Mouse (Mus musculus): Measurements from ENCODE around the gene Ankar. TPM values are rescaled to one million over a fixed set of nuclear protein-coding genes. Genes with fewer than 3 reads are reported as not detected.

Gene Ankar
- total RNA-seq (2021): not detected
- long read RNA-seq, experiment 1: 0 reads
- long read RNA-seq, experiment 2: 0 reads

DNA sequence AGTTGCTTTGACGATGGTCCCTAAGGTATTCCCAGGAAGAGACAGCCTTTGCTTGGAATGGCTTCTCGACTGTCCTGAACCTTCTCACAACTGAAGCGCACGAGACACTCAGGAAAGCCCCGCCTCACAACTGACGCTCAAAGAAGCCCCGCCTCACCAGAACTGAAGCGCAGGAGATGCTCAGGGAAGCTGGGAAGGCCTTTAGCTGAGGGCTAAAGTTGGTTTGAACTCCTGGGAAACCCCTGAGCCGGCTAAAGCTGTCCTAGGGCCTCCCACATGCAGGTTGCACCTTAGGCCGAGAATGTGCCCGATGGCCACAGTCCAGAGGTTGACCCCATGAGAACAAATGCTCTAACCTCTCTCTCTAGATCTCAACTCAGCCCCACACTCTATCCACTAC lies at the start of gene Ankar:
Gene Ankar (minus strand): TSS at position 101 of the 400 bp plus-strand sequence.
- intact Hi-C loops (cut with DNase I): no loop called here
- no peak within 1 kb of the TSS for H3K27ac ChIP-seq
- no peak for DNase-seq
- TF ChIP-seq CTCF (IDR thresholded peaks at IDR 0.05): no peak
- no peak within 1 kb of the TSS for H3K4me3 ChIP-seq

DNA sequence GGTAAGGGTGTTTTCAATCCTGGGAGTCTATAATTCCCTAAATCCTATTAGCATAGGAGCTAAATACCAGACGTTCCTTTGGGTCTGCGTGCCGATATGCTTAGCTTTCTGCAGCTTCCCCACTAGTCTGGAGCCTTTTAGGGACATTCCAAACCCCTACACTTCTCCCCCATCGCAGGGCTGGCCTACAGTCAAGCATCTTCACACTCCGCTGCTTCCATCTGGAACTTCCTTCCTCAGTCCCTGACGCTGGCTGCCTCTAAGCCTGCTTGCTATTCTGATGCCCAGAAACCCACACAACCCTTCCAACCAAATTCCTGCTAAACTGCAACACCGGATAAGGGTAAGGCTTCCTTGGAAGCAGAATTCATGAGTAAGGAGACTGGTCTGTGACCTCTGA lies 46.0 kb upstream of the Ankar start:
- DNase-seq: no peak
- TF ChIP-seq CTCF (IDR thresholded peaks at IDR 0.05): no peak
- no peak overlapping the region for H3K27ac ChIP-seq
- intact Hi-C loops (cut with DNase I): no loop called here
- no peak overlapping the region for H3K4me3 ChIP-seq

DNA sequence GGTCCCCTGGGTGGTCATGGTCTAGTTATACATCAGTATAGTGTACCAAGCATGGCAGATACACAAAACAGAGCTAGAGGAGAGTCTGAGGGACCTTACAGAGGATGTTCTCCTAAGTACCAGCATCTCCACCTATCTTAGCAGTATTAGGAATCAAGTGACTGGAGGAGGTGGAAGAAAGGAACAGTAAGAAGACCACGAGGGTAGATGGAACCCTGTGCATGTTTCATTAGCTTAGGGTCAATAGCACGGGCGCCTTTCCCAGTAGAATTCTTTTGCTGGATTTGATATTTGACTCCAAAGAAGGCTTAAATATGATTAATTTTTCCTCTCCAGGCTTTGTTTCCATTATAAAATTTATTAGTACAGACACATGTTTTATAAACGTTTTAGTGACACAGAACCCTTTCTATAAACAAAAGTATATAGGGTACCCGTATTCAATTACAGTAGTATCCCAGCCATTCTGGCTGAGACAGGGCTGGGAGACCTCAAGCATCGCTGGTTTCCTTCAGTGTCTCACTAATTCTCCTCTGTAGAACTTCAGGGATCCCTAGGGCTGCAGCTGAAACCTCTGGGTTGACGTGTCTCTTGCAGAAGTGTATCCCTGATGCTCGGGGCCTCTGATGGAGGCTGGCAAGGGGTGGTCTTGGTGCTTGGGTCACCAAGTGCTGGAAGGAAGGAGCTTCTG lies 44.6 kb upstream of the Ankar start:
- intact Hi-C loops (cut with DNase I): no loop called here
- Histone ChIP-seq H3K4me3 (no peak overlapping the region), H3K27ac (no peak overlapping the region)
- no peak for TF ChIP-seq CTCF (IDR thresholded peaks at IDR 0.05)
- DNase-seq: no peak

DNA sequence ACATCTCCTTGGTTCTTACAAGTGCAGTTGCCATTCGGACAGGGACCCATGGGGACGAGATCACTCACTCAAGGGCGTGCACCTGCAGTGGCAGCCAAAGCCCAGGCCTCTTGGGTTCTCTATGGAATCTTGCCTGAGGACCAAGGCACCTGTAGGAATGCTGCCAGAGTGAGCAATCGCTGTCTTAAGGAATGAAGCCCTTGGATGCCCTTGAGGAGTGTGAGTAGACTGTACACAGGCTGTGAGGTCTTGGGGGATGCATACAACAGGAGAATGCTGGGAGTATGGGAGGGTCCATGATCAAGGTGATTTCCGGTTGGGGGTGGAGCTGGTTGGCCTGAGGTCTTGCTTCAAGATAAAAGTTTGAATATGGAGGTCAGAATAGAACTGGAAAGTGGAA lies 41.0 kb upstream of the Ankar start:
- no peak for DNase-seq
- TF ChIP-seq CTCF (IDR thresholded peaks at IDR 0.05): no peak
- Histone ChIP-seq H3K27ac (no peak overlapping the region), H3K4me3 (no peak overlapping the region)
- intact Hi-C loops (cut with DNase I): no loop called here

DNA sequence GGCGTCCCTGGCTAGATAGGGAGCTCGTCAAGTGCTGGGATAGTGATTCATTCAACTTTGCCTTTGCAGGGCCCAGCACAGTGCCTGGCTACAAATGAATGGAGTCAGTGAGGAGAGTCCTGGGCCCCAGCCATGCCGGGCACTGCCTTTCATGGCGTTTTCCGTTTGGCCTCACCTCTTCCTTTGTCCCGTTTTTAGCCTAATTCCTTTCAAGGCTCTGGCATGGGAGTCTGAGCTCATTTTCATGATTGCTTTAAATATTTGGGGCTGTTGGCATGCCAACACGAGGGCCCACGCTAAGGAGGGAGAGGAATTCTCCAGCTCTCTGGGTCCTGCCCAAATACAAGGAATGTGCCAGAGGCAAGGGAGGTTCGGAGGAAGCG lies 39.3 kb upstream of the Ankar start:
- DNase-seq: no peak
- intact Hi-C loops (cut with DNase I): no loop called here
- Histone ChIP-seq H3K27ac (no peak overlapping the region), H3K4me3 (no peak overlapping the region)
- no peak for TF ChIP-seq CTCF (IDR thresholded peaks at IDR 0.05)

DNA sequence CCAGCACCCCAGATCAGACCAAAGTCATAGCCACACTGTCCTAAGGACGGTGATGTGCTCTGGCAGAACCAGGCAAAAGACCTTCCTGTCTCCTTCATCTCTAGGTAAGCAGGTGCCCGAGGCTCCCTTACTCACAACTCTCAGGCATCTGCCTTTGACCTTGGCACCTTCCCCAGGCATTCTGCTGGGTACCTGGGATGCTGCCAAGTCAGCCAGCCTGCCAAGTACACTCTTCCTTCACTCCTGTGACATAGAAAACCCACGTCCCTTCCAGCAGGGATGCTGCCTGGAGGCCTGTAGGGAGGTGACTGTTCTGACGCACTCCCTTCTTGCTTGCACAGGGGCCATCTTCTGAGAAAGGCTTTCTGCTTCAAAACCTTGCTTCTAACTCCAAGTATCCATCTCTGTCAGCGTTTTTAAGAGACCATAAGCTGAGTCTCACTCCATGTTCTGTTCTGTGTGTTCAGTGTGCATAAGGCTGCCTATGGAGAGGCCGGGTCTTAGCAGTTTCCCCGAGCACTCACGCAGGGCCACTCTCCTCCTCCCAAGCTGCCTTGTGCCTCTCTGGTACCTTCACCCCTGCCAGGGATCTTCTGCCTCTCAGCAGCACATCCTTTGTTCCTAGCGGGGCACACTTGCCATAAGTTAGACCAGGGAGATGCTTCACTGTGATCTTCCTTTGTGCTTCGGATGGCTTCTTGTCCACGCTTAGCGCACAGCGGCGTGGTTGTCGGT lies 38.7 kb upstream of the Ankar start:
- DNase-seq: peak; percentile 27
- intact Hi-C loops (cut with DNase I): no loop called here
- no peak for TF ChIP-seq CTCF (IDR thresholded peaks at IDR 0.05)
- H3K27ac ChIP-seq: no peak overlapping the region
- H3K4me3 ChIP-seq: no peak overlapping the region

DNA sequence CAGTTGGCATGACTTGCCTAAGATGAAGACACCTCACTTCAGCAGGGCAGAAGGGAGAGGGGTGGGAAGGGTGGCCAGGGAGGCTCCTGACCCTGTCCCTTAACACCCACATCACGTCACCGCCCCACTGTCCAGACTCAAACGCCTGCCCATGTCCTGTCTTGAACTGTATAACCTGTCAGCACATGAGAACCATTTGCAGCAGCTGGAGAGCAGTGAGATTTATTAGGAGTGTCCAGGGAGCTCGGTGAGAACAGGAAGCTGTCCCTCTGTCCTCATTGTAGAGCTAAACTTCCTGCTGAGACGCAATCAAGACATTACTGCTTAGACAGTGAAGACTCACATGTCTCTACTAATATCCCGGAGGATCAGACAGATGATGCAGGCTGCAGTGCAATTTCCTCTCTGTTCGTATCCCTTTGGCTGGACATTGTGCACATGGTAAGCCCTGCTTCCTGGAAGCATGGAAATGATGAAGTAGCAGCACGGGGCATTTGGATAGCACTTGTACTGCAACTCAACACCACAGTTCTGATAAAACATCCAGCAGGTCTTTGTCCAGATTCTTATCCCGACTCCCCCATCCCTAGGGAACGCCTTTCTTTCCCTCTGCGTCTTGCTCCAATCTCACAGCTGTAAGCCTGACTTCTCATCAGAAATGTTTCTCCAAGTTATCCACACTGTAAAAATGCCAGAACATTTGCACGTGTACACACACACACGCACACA lies 36.2 kb upstream of the Ankar start:
- TF ChIP-seq CTCF (IDR thresholded peaks at IDR 0.05): no peak
- no peak for DNase-seq
- intact Hi-C loops (cut with DNase I): no loop called here
- H3K27ac ChIP-seq: no peak overlapping the region
- no peak overlapping the region for H3K4me3 ChIP-seq

DNA sequence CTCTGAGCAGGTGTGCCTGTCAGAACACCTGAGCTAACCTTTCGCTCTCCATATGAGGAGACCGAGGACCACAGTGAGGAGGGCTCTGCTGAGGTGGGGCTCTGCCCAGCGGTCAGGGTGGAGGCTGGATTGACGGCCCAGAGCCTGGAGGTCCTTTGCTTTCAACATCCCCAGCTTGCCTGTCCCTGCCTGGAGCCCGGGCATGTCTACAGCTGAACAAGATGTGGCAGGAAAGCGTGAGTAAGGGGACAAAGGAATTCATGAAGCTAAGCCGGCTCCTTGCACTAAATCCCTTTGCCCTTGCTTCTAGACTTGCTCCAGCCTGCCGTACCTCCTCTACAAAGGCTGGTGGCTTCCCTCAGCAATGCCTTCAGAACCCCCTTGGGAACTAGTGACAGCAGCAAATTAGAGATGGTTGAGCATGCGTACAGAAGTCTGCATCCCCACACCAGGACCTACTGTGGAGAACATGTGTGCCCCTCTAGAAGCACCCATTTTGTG lies 32.9 kb upstream of the Ankar start:
- intact Hi-C loops (cut with DNase I): no loop called here
- DNase-seq: no peak

DNA sequence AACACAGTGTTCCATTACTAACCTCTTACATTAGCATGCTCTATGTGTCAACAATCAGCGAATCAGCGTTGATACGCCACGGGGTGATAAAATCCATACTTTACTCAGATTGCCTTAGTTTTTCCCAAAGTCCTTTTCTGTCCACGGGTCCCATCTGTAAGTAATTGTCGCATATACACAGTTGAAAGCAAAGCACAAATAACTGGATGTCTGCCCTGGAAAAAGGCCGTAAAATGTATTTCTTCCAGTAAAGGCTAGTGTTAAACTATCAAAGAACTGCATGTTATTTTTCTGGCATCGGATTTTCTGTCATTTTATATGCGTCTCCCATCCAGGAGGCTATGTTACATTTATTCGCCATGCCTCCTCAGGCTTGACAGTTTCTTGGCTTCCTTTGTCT lies 29.7 kb upstream of the Ankar start:
- intact Hi-C loops (cut with DNase I): no loop called here
- TF ChIP-seq CTCF (IDR thresholded peaks at IDR 0.05): no peak
- Histone ChIP-seq H3K4me3 (no peak overlapping the region), H3K27ac (no peak overlapping the region)
- no peak for DNase-seq

More for the DNA sequence above, 32.9 kb upstream of the Ankar start:
- no peak for TF ChIP-seq CTCF (IDR thresholded peaks at IDR 0.05)
- no peak overlapping the region for H3K4me3 ChIP-seq
- H3K27ac ChIP-seq: no peak overlapping the region

DNA sequence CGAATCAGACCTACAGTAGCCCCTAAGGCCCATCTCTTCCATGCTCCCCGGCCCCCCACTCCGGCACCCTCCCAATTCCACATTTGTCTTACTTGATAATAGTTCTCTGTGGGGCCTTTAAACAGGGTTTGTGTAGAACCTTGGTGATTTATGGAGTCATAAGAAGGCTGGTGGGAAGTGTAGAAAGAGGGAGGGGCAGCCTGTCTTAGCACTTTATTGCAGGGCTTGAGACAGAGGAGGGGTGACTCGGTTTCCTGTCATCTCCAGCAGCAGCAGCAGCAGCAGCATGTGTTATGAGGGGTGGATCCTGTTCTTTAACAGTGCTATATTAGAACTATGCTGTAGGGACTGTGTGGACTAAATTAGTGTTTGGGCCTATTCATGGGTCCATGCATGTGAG lies 28.4 kb upstream of the Ankar start:
- Histone ChIP-seq H3K4me3 (no peak overlapping the region), H3K27ac (no peak overlapping the region)
- TF ChIP-seq CTCF (IDR thresholded peaks at IDR 0.05): no peak
- intact Hi-C loops (cut with DNase I): no loop called here
- DNase-seq: no peak

DNA sequence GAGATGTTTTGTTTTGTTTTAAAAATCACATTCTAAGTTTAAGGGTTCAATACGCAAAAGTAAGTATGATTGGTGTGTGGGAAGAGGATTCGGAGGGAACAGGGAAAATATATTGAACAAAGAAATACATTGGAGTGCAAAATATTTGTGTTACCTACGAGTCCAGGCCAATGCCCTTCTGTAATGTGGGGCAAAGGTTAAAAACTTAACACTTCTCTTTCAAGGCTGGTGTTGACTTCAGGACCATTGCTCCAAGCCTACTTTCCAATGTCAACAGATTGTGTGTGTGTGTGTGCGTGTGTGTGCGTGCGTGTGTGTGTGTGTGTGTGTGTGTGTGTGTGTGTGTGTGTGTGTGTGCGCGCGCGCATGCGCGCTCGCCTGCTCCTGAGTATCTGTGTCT lies 25.6 kb upstream of the Ankar start:
- H3K4me3 ChIP-seq: no peak overlapping the region
- intact Hi-C loops (cut with DNase I): no loop called here
- no peak for DNase-seq
- TF ChIP-seq CTCF (IDR thresholded peaks at IDR 0.05): no peak
- no peak overlapping the region for H3K27ac ChIP-seq

DNA sequence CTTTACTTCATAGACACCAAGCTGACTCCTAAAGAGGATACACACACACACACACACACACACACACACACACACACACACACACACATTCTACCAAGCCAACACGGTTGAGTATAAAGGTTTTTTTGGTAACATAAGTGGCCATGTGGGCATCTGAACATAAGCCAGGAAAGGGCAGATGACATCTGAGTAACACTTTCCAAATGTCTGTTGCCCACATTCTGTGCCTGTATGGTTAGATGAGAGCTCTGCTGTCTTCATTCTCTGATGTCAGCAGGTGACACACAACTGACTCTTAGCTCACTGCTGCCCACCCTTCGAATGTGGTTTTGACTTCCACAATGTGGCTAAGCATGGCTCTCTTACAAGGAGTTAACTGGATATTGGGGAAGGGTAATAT lies 24.0 kb upstream of the Ankar start:
- no peak for TF ChIP-seq CTCF (IDR thresholded peaks at IDR 0.05)
- no peak overlapping the region for H3K27ac ChIP-seq
- intact Hi-C loops (cut with DNase I): no loop called here
- H3K4me3 ChIP-seq: no peak overlapping the region
- DNase-seq: no peak

DNA sequence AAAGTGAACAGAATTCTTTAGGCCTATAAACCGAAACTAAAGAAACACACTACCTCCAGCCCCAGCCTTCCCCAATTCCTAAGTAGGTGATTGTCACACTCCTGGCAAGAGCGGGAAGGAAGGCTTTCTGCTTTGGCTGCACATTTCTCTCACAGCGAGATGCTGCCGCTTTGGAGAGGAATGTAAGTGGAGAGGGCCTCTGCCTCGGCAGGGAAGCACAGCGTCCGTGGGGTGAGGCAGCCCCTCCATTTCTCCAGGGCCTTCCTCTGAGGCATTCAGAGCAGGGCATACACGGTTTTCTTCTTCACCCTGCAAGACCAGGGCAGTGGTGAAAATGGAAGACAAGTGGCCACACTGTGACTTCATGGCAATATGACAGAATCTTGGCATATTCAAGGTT lies 22.3 kb upstream of the Ankar start:
- no peak for TF ChIP-seq CTCF (IDR thresholded peaks at IDR 0.05)
- intact Hi-C loops (cut with DNase I): no loop called here
- Histone ChIP-seq H3K27ac (no peak overlapping the region), H3K4me3 (no peak overlapping the region)
- DNase-seq: no peak
